Mouse (Mus musculus) liver, postnatal 0 days (tissue): ENCODE measurements around the gene Cstb.

Experiments used
- CTCF ChIP-seq: sonication (generic); IDR thresholded peaks from 2 replicates; pipeline ENCODE4 v1.5.1; 2016; ENCODE audit warnings: antibody characterized with exemption, low read depth
- EP300 ChIP-seq: IDR thresholded peaks from 2 replicates; pipeline ENCODE4 v1.6.1; 2016; ENCODE audit warnings: antibody characterized with exemption, low read depth, mild to moderate bottlenecking

DNA sequence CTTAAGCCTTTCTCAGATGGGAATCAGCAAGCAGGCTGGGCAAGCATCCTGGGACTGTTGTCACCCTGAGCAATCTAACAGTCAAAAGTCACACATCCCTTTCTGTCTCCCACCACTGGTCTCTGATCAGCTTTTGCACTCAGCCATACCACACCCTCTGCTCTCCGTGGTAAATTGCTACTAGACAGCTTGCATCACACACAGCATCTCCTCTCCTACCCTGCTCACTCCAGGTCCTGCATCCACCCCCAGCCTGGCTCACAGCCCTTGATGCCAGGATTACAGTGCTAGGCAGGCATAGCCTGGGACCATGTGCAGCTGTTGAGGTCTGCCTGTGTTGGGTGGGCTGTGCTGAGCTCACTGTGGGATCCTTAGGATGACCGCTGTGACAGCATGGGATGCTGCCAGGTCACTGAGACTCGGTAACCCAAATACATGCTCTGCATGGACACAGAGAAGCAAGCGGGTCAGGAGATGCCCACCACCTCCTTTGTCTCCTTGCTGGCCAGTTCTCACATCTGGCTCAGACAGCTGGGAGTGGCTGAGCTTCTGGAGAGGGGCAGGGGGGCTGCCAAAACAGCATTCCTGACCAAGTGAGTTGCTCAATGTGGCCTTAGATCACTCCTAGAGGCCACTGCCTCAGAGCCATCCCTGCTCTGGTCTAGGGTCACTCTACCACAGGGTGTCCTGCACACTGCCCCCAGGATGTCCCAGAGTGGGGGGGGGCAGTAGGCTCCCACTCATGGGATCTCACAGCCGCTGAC lies 33.1 kb downstream of the Cstb start:
- no peak for TF ChIP-seq CTCF
- TF ChIP-seq EP300: no peak
